Mouse (Mus musculus) lung, postnatal 36 days (tissue): ENCODE measurements around the gene Hsf4.
"Not testable (repeated sequence)": the region's sequence is repeated elsewhere in the genome, so short reads cannot be mapped to it uniquely, and the experiment has no call there.

ENCODE experiments used
- DNase-seq: peaks from one replicate; pipeline ENCODE4 v3.0.0; 2022; ENCODE audit warnings: mixed read lengths

Gene Hsf4

GRCm38 (mm10) chr8:105269461-105269947 lies at the start of gene Hsf4:
Hsf4 (plus strand) TSS chr8:105269801.
- peak; percentile 84 for DNase-seq

GRCm38 (mm10) chr8:105223850-105224249 lies 45.8 kb upstream of the Hsf4 start:
- no peak for DNase-seq

DNA sequence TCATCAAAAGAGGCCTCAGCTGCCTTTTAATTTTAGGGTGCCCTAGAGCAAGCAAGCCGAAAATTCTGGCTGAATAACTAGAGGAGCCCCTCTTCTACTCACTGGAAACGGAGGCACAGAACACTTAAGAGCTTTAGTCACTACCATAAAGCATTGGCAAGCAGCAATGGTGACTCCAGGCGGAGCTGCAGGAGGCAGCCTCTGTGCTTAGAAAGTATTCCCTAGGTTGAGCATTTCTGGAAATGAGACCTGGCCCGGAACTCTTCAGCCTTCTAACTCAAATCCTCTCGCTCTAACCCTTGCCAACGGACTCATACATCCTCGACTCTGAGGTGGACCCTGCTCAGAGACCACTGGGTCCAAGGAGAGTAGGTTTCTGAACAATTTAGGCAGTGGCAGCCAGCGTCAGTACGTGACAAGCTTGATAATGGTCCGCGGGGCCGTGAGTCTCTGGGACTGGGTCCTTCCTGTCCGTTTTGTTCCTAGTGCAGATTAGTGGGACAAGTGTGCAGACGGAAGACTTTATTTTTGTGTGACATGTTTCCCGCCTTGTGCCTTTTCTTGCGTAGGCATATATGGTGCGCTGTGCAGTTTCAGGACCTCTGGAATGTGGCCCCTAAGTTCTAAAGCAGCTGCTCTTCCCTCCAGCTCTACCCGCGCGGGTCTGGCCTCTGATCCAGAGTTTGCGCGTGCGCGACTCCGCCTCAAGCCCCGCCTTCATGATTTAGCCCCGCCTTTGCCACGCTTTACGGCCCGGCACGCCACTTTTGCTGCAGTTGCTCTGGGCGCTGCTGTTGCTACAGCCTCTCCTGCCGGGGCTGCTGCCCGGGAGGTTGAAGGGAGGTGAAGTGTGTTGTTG lies 45.0 kb upstream of the Hsf4 start, which contains the start of gene D230025D16Rik:
TSS of gene D230025D16Rik (plus strand) at position 733 of the 859 bp plus-strand sequence.
- peak; percentile 96 for DNase-seq

GRCm38 (mm10) chr8:105225272-105225593 lies 44.4 kb upstream of the Hsf4 start:
- DNase-seq = no peak

DNA sequence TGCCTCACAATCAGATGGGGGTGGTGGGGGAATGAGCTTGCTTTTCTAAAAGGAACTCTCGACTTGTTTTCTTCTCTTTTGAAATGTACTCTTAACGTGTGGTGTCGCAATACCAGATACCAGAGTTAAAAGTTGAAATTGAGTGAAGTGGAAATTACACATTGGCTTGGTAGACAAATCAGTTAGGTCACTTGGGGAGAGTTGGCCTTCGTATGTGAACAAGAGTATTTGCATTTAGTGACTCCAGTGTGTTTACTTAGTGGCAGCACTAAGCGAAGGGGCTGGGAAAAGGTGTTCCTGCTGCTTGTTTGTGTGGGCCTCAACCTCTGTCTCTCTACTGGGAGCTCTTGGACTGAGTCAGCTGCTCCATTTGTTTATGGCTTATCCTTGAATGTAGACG lies 43.7 kb upstream of the Hsf4 start:
- peak; percentile 87 for DNase-seq

DNA sequence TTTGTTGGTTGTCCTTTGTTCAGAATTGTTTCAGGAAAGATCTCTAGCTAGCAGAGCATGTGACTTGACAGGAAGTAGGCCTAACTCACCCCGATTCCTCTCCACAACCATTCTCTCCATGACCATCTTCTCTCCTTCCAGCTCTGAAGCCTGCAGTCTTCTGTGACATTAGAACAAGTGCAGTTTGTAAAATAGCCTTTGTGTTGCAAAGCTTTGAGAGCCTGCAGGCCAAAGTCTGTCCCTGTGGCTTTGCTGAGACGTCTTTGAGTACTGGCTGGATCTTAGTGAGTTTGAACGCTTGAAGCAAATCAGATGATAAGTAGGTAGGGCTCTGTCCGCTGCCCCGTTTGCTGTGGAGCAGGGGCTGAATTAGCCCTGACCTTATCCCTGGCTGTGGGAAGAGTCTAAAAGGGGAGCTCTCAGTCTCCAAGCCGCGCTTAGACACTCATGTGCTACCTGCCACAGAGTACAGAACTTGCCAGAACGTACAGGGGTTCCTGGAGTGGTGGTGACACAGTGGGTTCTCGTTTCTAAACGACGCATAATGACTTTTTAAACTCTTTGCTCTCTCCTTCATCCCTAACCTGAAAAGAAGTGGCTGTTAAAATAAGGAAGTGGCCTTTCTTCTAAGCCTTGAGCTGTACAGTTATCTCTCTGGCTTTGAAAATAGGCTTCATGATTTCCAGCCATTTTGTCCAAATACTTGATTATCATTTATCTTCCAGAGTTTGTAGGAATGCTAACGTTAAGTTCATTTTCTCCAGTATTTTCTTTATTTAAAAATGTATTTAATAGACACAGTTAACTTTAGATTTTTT lies 37.9 kb upstream of the Hsf4 start:
- no peak for DNase-seq

DNA sequence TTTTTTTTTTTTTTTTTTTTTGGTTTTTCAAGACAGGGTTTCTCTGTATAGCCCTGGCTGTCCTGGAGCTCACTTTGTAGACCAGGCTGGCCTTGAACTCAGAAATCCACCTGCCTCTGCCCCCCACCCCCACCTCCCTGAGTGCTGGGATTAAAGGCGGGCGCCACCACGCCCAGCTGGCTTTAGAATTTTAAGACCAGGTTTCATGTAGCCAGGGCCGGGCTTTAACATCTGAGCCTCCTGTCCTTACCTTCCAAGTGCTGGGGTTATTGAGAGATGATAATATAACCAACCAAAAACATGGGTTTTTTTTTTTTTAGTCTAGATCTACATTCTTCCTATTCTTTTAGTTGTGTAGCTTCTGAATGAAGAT lies 37.3 kb upstream of the Hsf4 start:
- not testable (repeated sequence) for DNase-seq

- no peak for DNase-seq
Observed at GRCm38 (mm10) chr8:105233126-105233935, 36.3 kb upstream of the Hsf4 start.

- no peak for DNase-seq
Observed at GRCm38 (mm10) chr8:105235206-105235605, 34.4 kb upstream of the Hsf4 start.

DNA sequence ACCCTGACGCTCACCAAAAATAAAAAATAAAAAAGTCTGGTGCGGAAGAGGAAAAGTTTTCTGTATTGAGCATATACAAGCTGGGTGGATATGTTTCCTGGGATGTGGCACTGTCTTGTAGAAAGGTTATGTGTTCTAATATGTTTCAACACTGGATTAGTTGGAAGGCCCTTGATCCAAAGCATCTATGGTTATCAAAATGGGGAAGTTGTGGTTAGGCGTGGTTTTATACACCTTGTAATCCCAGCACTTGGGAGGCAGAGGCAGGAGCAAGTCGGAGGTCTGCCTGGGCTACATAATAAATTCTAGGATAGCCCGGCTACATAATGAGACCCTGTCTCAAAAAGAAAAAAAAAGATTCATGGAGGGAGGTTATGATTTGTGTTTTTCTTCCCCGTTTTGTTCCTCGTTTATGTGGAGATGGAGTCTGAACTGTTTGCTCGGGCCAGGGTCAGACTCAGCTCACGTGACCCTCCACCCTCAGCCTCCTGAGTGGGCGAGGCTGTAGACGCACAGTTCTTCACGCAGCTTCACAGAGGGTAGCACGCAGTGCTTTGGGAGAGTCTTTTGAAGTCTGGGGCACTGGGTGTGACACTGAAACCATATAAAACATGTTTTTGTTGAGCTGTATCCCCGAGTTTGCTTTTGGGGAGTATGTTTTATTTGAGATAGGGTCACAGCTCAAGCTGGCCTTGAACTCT lies 32.0 kb upstream of the Hsf4 start:
- no peak for DNase-seq

DNA sequence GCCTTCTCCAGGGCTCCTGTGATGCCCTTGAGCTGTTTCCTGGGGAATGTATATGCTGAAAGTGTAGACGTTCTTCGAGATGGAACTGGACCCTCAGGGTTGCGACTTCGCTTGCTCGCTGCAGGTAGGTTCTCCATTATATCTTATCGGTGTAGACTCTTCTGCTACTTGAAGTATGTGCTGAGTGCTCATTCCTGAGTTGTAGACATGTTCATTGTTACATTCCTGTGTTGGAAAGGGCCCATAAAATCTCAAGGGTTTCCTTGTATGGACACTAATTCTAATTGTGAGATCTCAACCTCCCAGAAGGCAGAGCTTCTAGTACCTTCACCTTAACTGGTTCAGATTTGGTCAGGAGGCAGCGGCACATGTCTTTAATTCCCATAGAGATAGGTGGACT lies 28.6 kb upstream of the Hsf4 start:
- DNase-seq = peak; percentile 72

- peak; percentile 67 for DNase-seq
Observed at GRCm38 (mm10) chr8:105251954-105252353, 17.6 kb upstream of the Hsf4 start.

GRCm38 (mm10) chr8:105252680-105253537 lies 16.7 kb upstream of the Hsf4 start:
- no peak for DNase-seq

GRCm38 (mm10) chr8:105253766-105254151 lies 15.8 kb upstream of the Hsf4 start:
- no peak for DNase-seq

DNA sequence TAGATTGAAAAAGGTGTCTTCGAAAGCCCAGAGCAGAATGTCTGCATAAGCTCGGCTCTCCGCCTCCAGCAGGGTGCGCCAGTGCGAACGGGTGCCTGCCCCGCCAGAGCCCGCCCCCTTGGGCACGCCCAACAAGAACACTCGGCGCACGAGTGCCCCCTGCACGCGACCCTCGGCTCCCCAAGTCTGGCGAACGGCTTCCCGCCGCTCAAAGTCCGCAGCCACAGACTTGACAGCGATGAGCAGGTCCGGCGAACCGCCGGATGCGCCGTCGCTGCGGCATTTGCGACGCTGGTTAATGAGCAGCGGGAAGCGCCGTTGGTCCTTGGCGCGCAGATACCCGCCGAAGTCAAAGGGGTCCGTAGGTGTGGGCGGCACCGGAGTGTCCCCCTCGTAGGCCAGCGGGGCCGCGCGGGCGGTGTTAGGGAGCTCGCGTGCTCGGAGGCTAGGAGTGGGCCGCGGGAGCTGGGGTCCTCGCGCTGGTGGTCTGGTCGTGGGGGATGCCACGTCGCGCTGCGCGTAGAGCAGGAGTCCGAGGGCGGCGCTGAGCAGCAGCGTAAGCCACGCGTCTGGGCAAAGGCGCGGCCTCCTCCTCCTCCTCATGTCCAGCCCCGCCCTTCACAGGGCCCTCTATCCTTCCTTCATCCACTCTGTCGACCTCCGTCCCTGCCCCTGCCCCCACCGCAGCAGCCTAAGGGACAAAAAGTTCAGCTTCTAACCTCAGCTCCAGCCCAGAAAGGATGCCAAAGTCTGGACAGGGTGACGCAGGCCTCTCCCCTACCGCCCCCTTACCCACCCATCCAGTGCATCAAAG lies 15.2 kb upstream of the Hsf4 start:
- DNase-seq = peak; percentile 94

- peak; percentile 78 for DNase-seq
Observed at GRCm38 (mm10) chr8:105254966-105255350, 14.6 kb upstream of the Hsf4 start, which contains the start of gene B3gnt9. B3gnt9 (minus strand) TSS chr8:105255153.

- DNase-seq = no peak
Observed at GRCm38 (mm10) chr8:105257318-105258114, 12.1 kb upstream of the Hsf4 start.

DNA sequence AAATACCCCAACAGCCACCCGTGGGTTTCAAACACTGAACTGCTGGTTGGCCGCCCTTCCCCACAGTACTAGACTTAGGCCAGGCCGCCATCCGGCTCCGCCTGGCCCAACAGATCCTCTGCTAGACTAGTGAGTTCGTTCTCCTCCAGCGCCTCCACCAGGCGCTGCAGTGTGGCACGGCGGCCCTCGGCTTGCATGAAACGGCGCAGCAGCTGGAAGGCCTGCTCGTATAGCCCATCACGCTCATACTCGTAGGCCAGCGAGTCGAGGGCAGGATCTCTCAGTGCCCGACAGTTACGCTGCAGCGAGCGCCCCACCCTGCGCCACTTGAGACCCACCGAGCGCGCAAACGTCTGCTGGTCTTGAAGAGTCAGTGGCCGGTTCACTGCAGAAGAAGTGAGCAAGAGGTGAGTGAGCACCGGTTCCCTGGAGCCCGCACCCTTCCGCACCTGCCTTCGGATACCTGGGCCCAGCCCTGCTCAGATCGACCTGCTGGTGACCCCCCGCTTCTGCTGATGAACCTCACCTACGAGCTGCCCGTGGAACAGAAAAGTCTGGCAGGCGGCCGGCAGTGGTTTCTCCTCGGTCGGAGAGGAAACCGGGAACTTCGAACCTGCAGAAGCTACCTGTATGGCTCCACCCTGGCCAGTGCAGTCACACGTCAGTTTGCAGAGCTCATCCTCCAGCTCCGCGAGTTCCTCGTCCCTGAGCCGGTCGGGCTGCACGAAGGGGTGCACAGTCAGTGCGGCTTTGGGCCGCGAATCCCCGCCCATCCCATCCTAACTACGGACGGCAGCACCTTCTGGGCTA lies 10.5 kb upstream of the Hsf4 start:
- peak; percentile 53 for DNase-seq
